Mouse (Mus musculus) bone marrow, adult 2 months (tissue): ENCODE data around the gene Josd1.

Experiments used
- CTCF ChIP-seq: fragments of 200-500 bp; IDR thresholded peaks from 2 replicates; pipeline ENCODE4 v1.5.1; 2011; ENCODE audit warnings: low read length, control low read depth; ENCODE audit not compliant: control insufficient read depth, insufficient read depth
- POLR2A ChIP-seq: fragments of 200-500 bp; IDR thresholded peaks from 2 replicates; pipeline ENCODE4 v1.6.1; 2011; ENCODE audit warnings: low read depth, mild to moderate bottlenecking, control low read depth, low read length, borderline replicate concordance; ENCODE audit not compliant: control insufficient read depth

DNA sequence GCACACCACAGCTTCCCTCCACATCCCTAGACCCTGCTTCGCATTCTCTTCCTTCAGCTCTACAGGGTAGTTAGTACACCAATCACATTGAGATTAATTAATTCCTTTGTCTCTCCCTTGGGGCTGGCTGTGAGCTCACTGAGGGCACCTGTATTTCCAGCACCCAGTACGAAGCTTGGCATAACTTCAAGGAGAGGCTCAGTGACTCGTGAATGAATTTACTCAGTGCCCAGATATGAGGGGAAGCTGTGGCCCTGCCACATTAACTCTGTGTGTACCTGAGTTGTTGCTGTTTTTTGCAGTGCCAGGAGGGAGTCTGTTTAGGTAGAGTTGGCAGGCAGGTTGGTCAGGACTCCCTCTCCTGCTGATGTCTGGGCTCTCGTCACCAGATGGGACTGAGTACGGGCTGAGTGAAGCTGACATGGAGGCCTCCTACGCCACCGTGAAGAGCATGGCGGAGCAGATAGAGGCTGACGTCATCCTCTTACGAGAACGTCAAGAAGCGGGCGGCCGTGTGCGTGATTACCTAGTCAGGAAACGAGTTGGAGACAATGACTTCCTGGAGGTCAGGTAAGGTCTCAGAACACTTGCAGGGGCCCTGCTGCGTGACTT lies 19.0 kb upstream of the Josd1 start:
- TF ChIP-seq CTCF (no peak), POLR2A (no peak)
